21 mouse cellular contexts compared by ENCODE assay signal in genomic region chr5:101761685-101762084, GRCm38 (mm10). TPM values are rescaled to one million over a fixed set of nuclear protein-coding genes. Genes with fewer than 3 reads are reported as not detected.
DNase-seq lines count a peak whose midpoint lies in the region; ATAC-seq and TF ChIP-seq lines count a peak whose summit lies in the region.
"Had no signal": no experiment of that assay in that cellular context is flagged by ENCODE, and none has a peak within 500 bp of the region (broad histone marks: within the 10 kb centered on the region; RNA-seq: fewer than 3 reads in every experiment).

No protein-coding gene starts in this region.

- 53% methylated on average over 4 of the region's 4 CpGs for WGBS in forebrain, postnatal 0 days
- 84% methylated on average over 4 of the region's 4 CpGs for WGBS in forebrain, embryonic 10.5 days
- WGBS in intestine, embryonic 14.5 days, result 74% methylated on average over 4 of the region's 4 CpGs
- WGBS in intestine, embryonic 15.5 days, result 68% methylated on average over 4 of the region's 4 CpGs
- 74% methylated on average over 4 of the region's 4 CpGs for WGBS in limb, embryonic 11.5 days
- WGBS in limb, embryonic 10.5 days, result 81% methylated on average over 4 of the region's 4 CpGs

- TF ChIP-seq CTCF in forebrain, postnatal 0 days (IDR thresholded peaks at IDR 0.05; ENCODE audit: low read depth), result no peak

- H3K9me3 ChIP-seq in forebrain, postnatal 0 days (ENCODE audit: low read length), result no peaks in the 10 kb centered on the region
- H3K9me3 ChIP-seq in forebrain, embryonic 10.5 days, result no peaks in the 10 kb centered on the region
- H3K9me3 ChIP-seq in intestine, embryonic 14.5 days (ENCODE audit: control insufficient read depth, low read length), result no peaks in the 10 kb centered on the region
- no peaks in the 10 kb centered on the region for H3K9me3 ChIP-seq in intestine, embryonic 15.5 days
- no peaks in the 10 kb centered on the region for H3K9me3 ChIP-seq in limb, embryonic 11.5 days (ENCODE audit: control insufficient read depth, low read length)
- H3K9me3 ChIP-seq in limb, embryonic 10.5 days (replicated peaks), result no peaks in the 10 kb centered on the region
- H3K9me3 ChIP-seq: embryonic facial prominence, embryonic 12.5 days; forebrain, embryonic 15.5 days; hindbrain, embryonic 10.5 days; hindbrain, embryonic 15.5 days had no signal

- H3K27me3 ChIP-seq in forebrain, postnatal 0 days (ENCODE audit: insufficient read depth, low read length), result peaks cover 14% of the 10 kb centered on the region; the same call in 1 of the 2 replicates
- peaks cover 55% of the 10 kb centered on the region for H3K27me3 ChIP-seq in forebrain, embryonic 10.5 days (ENCODE audit: poor library complexity, severe bottlenecking)
- H3K27me3 ChIP-seq in intestine, embryonic 14.5 days (replicated peaks; ENCODE audit: control insufficient read depth, insufficient read depth, low read length), result peaks cover 35% of the 10 kb centered on the region
- peaks cover 6% of the 10 kb centered on the region; the same call in 1 of the 2 replicates for H3K27me3 ChIP-seq in intestine, embryonic 15.5 days (replicated peaks)
- H3K27me3 ChIP-seq in limb, embryonic 11.5 days (ENCODE audit: control insufficient read depth, insufficient read depth, low read length), result peaks cover 32% of the 10 kb centered on the region
- peaks cover 53% of the 10 kb centered on the region for H3K27me3 ChIP-seq in limb, embryonic 10.5 days (ENCODE audit: low read depth, poor library complexity, severe bottlenecking)

- H3K27ac ChIP-seq in forebrain, postnatal 0 days (ENCODE audit: low read depth, low read length), result no peak overlapping the region
- H3K27ac ChIP-seq in forebrain, embryonic 10.5 days, result no peak overlapping the region
- no peak overlapping the region for H3K27ac ChIP-seq in intestine, embryonic 14.5 days (ENCODE audit: low read depth)
- no peak overlapping the region for H3K27ac ChIP-seq in intestine, embryonic 15.5 days
- no peak overlapping the region for H3K27ac ChIP-seq in limb, embryonic 11.5 days (replicated peaks; ENCODE audit: low read depth, low read length)
- H3K27ac ChIP-seq in limb, embryonic 10.5 days, result no peak overlapping the region
- H3K27ac ChIP-seq: embryonic facial prominence, embryonic 12.5 days; forebrain, embryonic 15.5 days; gastrocnemius, adult 2 months; hindbrain, embryonic 10.5 days; hindbrain, embryonic 15.5 days had no signal

- no peaks in the 10 kb centered on the region for H3K36me3 ChIP-seq in forebrain, postnatal 0 days (ENCODE audit: insufficient read depth)
- H3K36me3 ChIP-seq in forebrain, embryonic 10.5 days (replicated peaks), result no peaks in the 10 kb centered on the region
- H3K36me3 ChIP-seq in intestine, embryonic 14.5 days (ENCODE audit: control insufficient read depth, insufficient read depth, low read length), result no peaks in the 10 kb centered on the region
- H3K36me3 ChIP-seq in intestine, embryonic 15.5 days, result no peaks in the 10 kb centered on the region
- H3K36me3 ChIP-seq in limb, embryonic 11.5 days (ENCODE audit: control insufficient read depth, insufficient read depth, low read length), result no peaks in the 10 kb centered on the region
- H3K36me3 ChIP-seq in limb, embryonic 10.5 days, result no peaks in the 10 kb centered on the region
- H3K36me3 ChIP-seq: embryonic facial prominence, embryonic 12.5 days; forebrain, embryonic 15.5 days; hindbrain, embryonic 10.5 days; hindbrain, embryonic 15.5 days had no signal

- no peak overlapping the region for H3K4me2 ChIP-seq in forebrain, postnatal 0 days (ENCODE audit: low read depth)
- no peak overlapping the region for H3K4me2 ChIP-seq in intestine, embryonic 14.5 days (ENCODE audit: low read length)
- no peak overlapping the region for H3K4me2 ChIP-seq in intestine, embryonic 15.5 days (replicated peaks)
- H3K4me2 ChIP-seq in limb, embryonic 11.5 days (ENCODE audit: low read depth, severe bottlenecking), result no peak overlapping the region
- H3K4me2 ChIP-seq: embryonic facial prominence, embryonic 12.5 days; forebrain, embryonic 15.5 days; hindbrain, embryonic 15.5 days had no signal

- peak; percentile 35 for DNase-seq in forebrain, postnatal 0 days
- DNase-seq in forebrain, embryonic 10.5 days (ENCODE audit: extremely low spot score, low spot score), result no peak
- peak; percentile 42 for DNase-seq in intestine, embryonic 14.5 days (ENCODE audit: low spot score)
- DNase-seq in limb, embryonic 11.5 days (ENCODE audit: low spot score), result peak; percentile 9
- no peak for DNase-seq in limb, embryonic 10.5 days (ENCODE audit: low spot score)
- peak; percentile 85 for DNase-seq in brain, adult 2 months (ENCODE audit: low read depth, low spot score)
- DNase-seq: adrenal gland, postnatal 10 days; cerebellum, adult 11-12 months; cerebellum, adult 9-10 months; cerebellum, postnatal 25 days; gastrocnemius, adult 2 months; gastrocnemius, postnatal 25 days; heart, postnatal 10 days had no signal

- no peak overlapping the region for H3K4me3 ChIP-seq in forebrain, postnatal 0 days (ENCODE audit: low read depth, low read length)
- H3K4me3 ChIP-seq in forebrain, embryonic 10.5 days, result no peak overlapping the region
- H3K4me3 ChIP-seq in intestine, embryonic 14.5 days (ENCODE audit: low read depth, low read length), result no peak overlapping the region
- no peak overlapping the region for H3K4me3 ChIP-seq in intestine, embryonic 15.5 days (replicated peaks)
- no peak overlapping the region for H3K4me3 ChIP-seq in limb, embryonic 11.5 days (ENCODE audit: low read depth, low read length)
- H3K4me3 ChIP-seq in limb, embryonic 10.5 days, result no peak overlapping the region
- H3K4me3 ChIP-seq: embryonic facial prominence, embryonic 12.5 days; forebrain, embryonic 15.5 days; gastrocnemius, adult 2 months; hindbrain, embryonic 10.5 days; hindbrain, embryonic 15.5 days had no signal

- no peak for ATAC-seq in forebrain, postnatal 0 days
- ATAC-seq in intestine, embryonic 14.5 days (replicated peaks; ENCODE audit: low FRiP score, low TSS enrichment, low read depth), result no peak
- no peak for ATAC-seq in intestine, embryonic 15.5 days
- ATAC-seq in limb, embryonic 11.5 days (ENCODE audit: insufficient number of reproducible peaks, low FRiP score, low TSS enrichment, low read depth), result no peak
- no peak for ATAC-seq in erythroblast, adult 5-6 weeks (replicated peaks; ENCODE audit: low FRiP score, poor library complexity, severe bottlenecking)
- ATAC-seq: forebrain, embryonic 15.5 days had no signal

- no peak overlapping the region for H3K9ac ChIP-seq in forebrain, postnatal 0 days
- no peak overlapping the region for H3K9ac ChIP-seq in intestine, embryonic 14.5 days (ENCODE audit: low read length)
- H3K9ac ChIP-seq in intestine, embryonic 15.5 days, result no peak overlapping the region
- no peak overlapping the region for H3K9ac ChIP-seq in limb, embryonic 11.5 days (ENCODE audit: low read length)
- H3K9ac ChIP-seq: embryonic facial prominence, embryonic 12.5 days; forebrain, embryonic 15.5 days; hindbrain, embryonic 15.5 days had no signal

- 0 out of 2 replicates have a peak, but pooled peaks cover 5% of the 10 kb centered on the region for H3K4me1 ChIP-seq in forebrain, postnatal 0 days (ENCODE audit: insufficient read depth)
- peaks cover 16% of the 10 kb centered on the region for H3K4me1 ChIP-seq in forebrain, embryonic 10.5 days
- H3K4me1 ChIP-seq in intestine, embryonic 14.5 days (replicated peaks; ENCODE audit: control insufficient read depth, insufficient read depth, low read length), result peaks cover 10% of the 10 kb centered on the region
- H3K4me1 ChIP-seq in intestine, embryonic 15.5 days (replicated peaks), result peaks cover 7% of the 10 kb centered on the region
- H3K4me1 ChIP-seq in limb, embryonic 11.5 days (ENCODE audit: control insufficient read depth, insufficient read depth, low read length), result peaks cover 5% of the 10 kb centered on the region; the same call in 1 of the 2 replicates
- peaks cover 22% of the 10 kb centered on the region for H3K4me1 ChIP-seq in limb, embryonic 10.5 days
- H3K4me1 ChIP-seq: embryonic facial prominence, embryonic 12.5 days had no signal

RNA-seq across cellular contexts. Expression of gene Cds1, which starts 3.2 kb away (rescaled TPM):
- total RNA-seq in forebrain, postnatal 0 days (2014; rRNA removed), result 11.8 and 13.5 TPM in 2 replicates
- polyA plus RNA-seq in forebrain, postnatal 0 days (2015; fragmentation: Nextera tagmentation; extraction: Ambion mirVana), result 6.5 and 9.6 TPM in 2 replicates
- polyA plus RNA-seq in forebrain, embryonic 10.5 days (2016; fragmentation: Nextera tagmentation; extraction: Ambion mirVana), result 0.36 and 0.63 TPM in 2 replicates
- 4.7 and 6.1 TPM in 2 replicates for polyA plus RNA-seq in intestine, embryonic 14.5 days (2014; fragmentation: Nextera tagmentation; extraction: Ambion mirVana)
- polyA plus RNA-seq in intestine, embryonic 15.5 days (2015; fragmentation: Nextera tagmentation; extraction: Ambion mirVana), result 15.9 and 19.2 TPM in 2 replicates
- polyA plus RNA-seq in limb, embryonic 11.5 days (2014; fragmentation: Nextera tagmentation; extraction: Ambion mirVana), result 0.97 and 1.2 TPM in 2 replicates
- 0.67 and 0.68 TPM in 2 replicates for polyA plus RNA-seq in limb, embryonic 10.5 days (2016; fragmentation: Nextera tagmentation; extraction: Ambion mirVana)
- total RNA-seq in erythroblast, adult 5-6 weeks (2015; ENCODE audit: low replicate concordance), result not detected in 2 replicates
- 1.2 TPM in 1 of 2 replicates, not detected in the other for total RNA-seq in erythroblast, adult 5-6 weeks (2017; ENCODE audit: low replicate concordance)
- total RNA-seq: MEL had no signal
- polyA plus RNA-seq: C2C12 had no signal

Comparison
In these comparisons a context has a peak if more than half of its experiments do, and no peak if none do; other contexts are left out.
1. DNase-seq: peak in forebrain, postnatal 0 days (single experiment), intestine, embryonic 14.5 days (single experiment), limb, embryonic 11.5 days (single experiment) and brain, adult 2 months (single experiment); none in forebrain, embryonic 10.5 days (single experiment) and limb, embryonic 10.5 days (single experiment).